Mouse (Mus musculus) cerebellum, adult 2 months (tissue): ENCODE measurements at regions not wholly inside any gene's neighbourhood (a gene's known extent, or its start where the extent isn't known, plus 50 kb on each side); places are given as distances from the start of the nearest gene placed in this dataset.

Experiments
- DNase-seq, 2 experiments: peaks; one replicate each; pipeline ENCODE4 v3.0.0; 2021
- H3K27ac ChIP-seq: fragments of 200-500 bp; 2 replicates; pipeline ENCODE4 v1.5.1; 2012; ENCODE audit warnings: low read length, control low read depth, inconsistent platforms; ENCODE audit not compliant: insufficient read depth
- H3K27me3 ChIP-seq: fragments of 200-500 bp; 2 replicates; pipeline ENCODE4 v1.6.1; 2012; ENCODE audit warnings: inconsistent platforms, mild to moderate bottlenecking, low read length, moderate library complexity; ENCODE audit not compliant: control insufficient read depth, insufficient read depth
- H3K4me1 ChIP-seq: fragments of 200-500 bp; 2 replicates; pipeline ENCODE4 v1.6.1; 2011; ENCODE audit warnings: low read length; ENCODE audit not compliant: control insufficient read depth, insufficient read depth
- H3K4me3 ChIP-seq: fragments of 200-500 bp; replicated peaks from 2 replicates; pipeline ENCODE3; 2011; ENCODE audit warnings: mild to moderate bottlenecking, low read depth, low read length, control low read depth; ENCODE audit not compliant: insufficient read depth
- CTCF ChIP-seq: fragments of 200-500 bp; IDR thresholded peaks from 2 replicates; pipeline ENCODE4 v1.5.1; 2011; ENCODE audit warnings: low read depth, mild to moderate bottlenecking, control low read depth, low read length, moderate library complexity, borderline replicate concordance; ENCODE audit not compliant: insufficient read depth
- POLR2A ChIP-seq: fragments of 200-500 bp; IDR thresholded peaks from 2 replicates; pipeline ENCODE4 v1.6.1; 2011; ENCODE audit warnings: low read length, control low read depth, borderline replicate concordance; ENCODE audit not compliant: insufficient read depth
- WGBS: fragments of 180-500 bp; shearing (Covaris S2); methylation state at CpG from one replicate; pipeline ENCODE4 v1.1.7; 2018; 5-methylcytosine and 5-hydroxymethylcytosine counted together

DNA sequence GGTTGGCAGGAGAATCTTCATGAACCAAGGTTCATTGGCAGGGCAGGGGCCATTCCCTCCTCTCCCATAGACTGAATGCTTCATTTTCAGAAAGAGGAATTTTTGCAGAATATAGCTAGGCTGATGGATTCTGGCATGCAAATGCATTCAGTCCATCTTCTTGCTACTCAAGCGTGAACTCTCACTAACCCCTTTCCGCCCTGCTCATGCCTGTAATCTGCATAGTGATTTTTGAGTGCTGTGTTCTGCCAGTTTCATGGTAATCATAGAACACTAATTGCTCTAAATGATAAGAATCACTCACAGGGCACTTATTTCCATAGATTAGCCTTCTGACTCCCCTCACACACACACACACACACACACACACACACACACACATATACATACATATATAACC is 119.8 kb upstream of the Onecut1 start:
- WGBS: 76% methylated on average over 2 of the region's 2 CpGs
- no peak for TF ChIP-seq POLR2A
- no peak for TF ChIP-seq CTCF
- Histone ChIP-seq H3K4me3 (no peak overlapping the region), H3K27me3 (no peaks in the 10 kb centered on the region), H3K27ac (no peak overlapping the region), H3K4me1 (no peaks in the 10 kb centered on the region)
- DNase-seq: no peak

DNA sequence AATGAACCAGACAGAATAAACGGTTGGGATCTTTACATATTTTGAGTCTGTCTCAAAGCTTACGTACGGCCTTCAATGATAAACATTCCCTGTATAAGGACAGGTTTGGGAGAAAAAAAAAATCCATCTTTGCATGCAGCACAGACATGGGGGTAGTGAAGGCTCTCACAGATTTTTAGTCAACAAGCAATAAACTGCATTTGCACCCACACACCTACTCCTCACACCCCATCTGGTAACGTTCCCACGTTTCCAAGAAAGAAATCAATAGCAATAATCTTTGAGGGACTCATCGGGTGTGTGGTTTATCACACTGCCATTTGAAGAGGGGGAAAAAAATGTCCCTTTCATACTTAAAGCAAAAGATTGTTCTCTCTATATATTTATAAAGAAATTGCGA is 113.8 kb upstream of the Onecut1 start:
- TF ChIP-seq POLR2A (no peak), CTCF (no peak)
- WGBS: 91% methylated on average over 7 of the region's 7 CpGs
- H3K27me3 ChIP-seq: no peaks in the 10 kb centered on the region
- no peaks in the 10 kb centered on the region for H3K4me1 ChIP-seq
- no peak for DNase-seq
- H3K4me3 ChIP-seq: no peak overlapping the region
- H3K27ac ChIP-seq: no peak overlapping the region

DNA sequence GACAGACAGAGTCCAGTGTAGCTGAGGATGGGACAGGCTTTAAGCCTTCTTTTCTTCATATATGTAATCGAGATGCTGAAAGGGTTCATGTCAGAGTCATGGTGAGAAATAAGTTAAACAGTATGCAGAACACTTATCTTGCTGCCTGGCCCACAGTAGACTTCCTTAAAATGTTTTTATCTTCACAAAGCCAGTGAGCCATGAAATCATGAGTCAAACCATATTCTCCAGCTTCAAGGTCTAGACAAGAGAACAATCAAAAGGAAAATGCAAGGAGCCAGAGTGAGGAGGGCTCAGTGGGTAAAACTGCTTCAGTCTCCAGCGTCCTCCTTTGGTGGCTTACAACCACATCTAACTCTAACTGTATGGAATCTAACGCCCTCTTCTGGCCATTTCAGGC is 103.7 kb upstream of the Onecut1 start:
- 70% methylated on average over 3 of the region's 3 CpGs for WGBS

DNA sequence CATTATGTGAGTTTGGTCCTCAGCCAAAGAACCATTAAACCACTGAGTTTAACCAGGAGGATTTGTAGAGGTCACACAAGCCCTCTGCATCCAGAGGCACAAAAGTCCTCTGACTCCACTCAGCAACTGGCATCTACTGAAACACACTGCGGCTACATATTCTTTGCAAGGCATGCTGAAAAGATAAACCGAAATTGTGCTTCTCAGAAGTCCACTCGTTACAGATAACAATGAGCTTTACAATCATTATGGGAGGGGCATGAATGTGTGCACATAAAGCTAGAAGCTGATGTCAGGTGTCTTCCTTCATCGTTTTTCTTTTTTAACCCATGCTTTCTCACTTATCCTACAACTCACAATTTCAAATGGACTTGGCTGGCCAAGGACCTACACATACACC is 102.8 kb upstream of the Onecut1 start:
- no peak overlapping the region for H3K27ac ChIP-seq
- H3K4me3 ChIP-seq: no peak overlapping the region
- TF ChIP-seq CTCF: no peak
- TF ChIP-seq POLR2A: no peak
- DNase-seq: no peak
- no peaks in the 10 kb centered on the region for H3K4me1 ChIP-seq
- WGBS: 88% methylated on average over 4 of the region's 4 CpGs
- no peaks in the 10 kb centered on the region for H3K27me3 ChIP-seq

More for the DNA sequence above, 103.7 kb upstream of the Onecut1 start:
- Histone ChIP-seq H3K4me3 (no peak overlapping the region), H3K4me1 (no peaks in the 10 kb centered on the region), H3K27ac (no peak overlapping the region), H3K27me3 (no peaks in the 10 kb centered on the region)
- TF ChIP-seq POLR2A (no peak), CTCF (no peak)
- DNase-seq: no peak

DNA sequence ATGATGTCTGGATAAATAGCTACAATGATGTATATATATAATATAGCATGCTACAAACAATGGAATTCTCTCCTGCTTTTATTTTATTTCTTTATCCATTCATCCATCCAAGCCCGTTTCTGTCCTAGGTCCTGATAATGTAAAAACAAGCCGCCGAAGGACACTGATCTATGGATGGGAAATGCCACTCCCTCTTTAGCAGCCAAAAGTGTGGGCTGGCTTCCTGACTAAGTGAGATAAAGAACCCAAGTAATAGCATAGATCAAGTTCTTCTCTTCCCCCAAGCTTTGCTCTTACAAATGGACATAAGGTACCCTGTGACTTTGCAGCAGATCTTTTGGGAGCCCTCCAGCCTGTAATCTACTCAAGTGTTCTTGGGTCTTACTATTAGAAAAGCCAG is 81.3 kb upstream of the Onecut1 start:
- DNase-seq: no peak
- no peaks in the 10 kb centered on the region for H3K4me1 ChIP-seq
- TF ChIP-seq POLR2A: no peak
- no peak overlapping the region for H3K27ac ChIP-seq
- no peaks in the 10 kb centered on the region for H3K27me3 ChIP-seq
- no peak overlapping the region for H3K4me3 ChIP-seq
- 87% methylated on average over 3 of the region's 3 CpGs for WGBS

DNA sequence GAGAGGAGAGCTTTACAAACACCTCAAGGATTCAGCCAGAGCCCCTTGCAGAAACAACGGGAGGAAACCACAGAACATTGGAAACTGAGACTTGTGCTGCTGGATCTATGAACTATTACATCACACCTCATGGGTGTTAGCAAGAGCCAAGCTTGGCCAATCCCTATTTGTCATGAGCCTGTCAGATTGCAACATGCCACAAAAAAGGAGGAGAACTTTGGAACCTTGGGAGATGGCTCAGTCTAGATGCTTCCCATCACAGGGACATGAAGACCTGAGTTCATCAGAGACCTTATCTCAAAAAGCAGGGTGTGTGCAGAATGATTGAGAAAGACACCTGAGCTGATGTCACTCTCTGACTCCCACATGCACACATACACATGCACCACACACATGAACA is 68.3 kb upstream of the Onecut1 start:
- WGBS: 91% methylated on average over 1 of the region's 1 CpGs
- H3K27me3 ChIP-seq: no peaks in the 10 kb centered on the region
- H3K27ac ChIP-seq: no peak overlapping the region
- H3K4me3 ChIP-seq: no peak overlapping the region
- H3K4me1 ChIP-seq: no peaks in the 10 kb centered on the region
- DNase-seq: no peak
- no peak for TF ChIP-seq CTCF
- TF ChIP-seq POLR2A: no peak

DNA sequence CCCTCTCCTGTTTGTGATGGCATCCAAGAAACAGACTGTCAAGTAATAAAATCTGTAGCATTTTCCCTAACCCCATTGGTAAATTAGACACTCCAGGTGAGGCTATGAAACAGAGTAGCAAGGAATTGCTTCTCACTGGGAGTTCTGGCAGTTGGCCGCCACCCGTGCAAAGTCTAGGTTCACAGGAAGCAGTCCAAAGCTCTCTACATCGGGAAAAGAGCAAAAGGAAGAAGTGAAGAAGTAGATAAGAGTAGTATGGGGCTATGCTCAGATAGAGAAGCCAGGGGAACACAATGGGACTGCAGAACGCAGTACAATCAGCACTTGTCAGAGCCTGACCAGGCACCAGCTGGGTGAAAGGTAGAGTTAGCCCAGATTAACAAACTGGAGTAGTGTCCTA is 65.7 kb upstream of the Onecut1 start:
- Histone ChIP-seq H3K27me3 (no peaks in the 10 kb centered on the region), H3K4me1 (no peaks in the 10 kb centered on the region), H3K4me3 (no peak overlapping the region), H3K27ac (no peak overlapping the region)
- TF ChIP-seq POLR2A (no peak), CTCF (no peak)
- no peak for DNase-seq
- 68% methylated on average over 4 of the region's 4 CpGs for WGBS

DNA sequence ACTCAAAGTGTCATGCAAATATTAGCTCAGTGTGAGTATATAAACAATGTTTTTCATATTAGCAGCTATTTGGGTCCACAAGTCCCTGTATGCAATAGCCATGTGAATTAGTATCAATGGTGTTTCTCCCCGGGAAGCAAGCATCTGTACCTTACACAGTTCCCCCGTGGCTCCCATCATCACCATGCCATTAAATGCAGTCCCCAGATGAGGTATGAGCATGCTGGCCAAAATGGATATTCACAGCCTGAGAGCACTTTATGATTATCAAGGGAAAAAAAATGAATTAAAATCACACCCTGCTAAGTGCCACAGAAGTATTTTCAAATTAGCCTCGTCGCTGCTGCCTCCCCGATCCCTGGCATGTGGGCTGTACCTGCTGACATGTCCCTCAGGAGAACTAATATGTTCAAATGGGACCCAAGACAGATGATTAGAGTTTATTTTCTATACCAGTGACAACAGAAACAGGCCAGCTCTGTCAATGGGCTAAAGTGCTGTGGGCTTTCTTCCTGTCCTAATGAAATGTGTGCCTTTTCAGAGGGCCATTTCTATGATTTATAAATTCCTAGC is 64.4 kb upstream of the Onecut1 start:
- TF ChIP-seq POLR2A (no peak), CTCF (no peak)
- no peak overlapping the region for H3K27ac ChIP-seq
- no peaks in the 10 kb centered on the region for H3K4me1 ChIP-seq
- H3K4me3 ChIP-seq: no peak overlapping the region
- DNase-seq: no peak
- WGBS: 67% methylated on average over 5 of the region's 5 CpGs
- no peaks in the 10 kb centered on the region for H3K27me3 ChIP-seq
